Mouse (Mus musculus) spleen, postnatal 4 days (tissue): ENCODE measurements around the gene E030025P04Rik.

Source experiments
- DNase-seq, 2 experiments: peaks; one replicate each; pipeline ENCODE4 v3.0.0; 2022; ENCODE audit warnings: low spot score in 2 of 2

The E030025P04Rik gene

GRCm38 (mm10) chr11:109102646-109103045 lies 41.5 kb downstream of the E030025P04Rik start:
- DNase-seq: no peak

- no peak for DNase-seq
These were observed 43.9 kb downstream of the E030025P04Rik start for GRCm38 (mm10) chr11:109100266-109100665.

- DNase-seq: no peak
These were observed 52.3 kb downstream of the E030025P04Rik start for GRCm38 (mm10) chr11:109091821-109092220.
